Mouse (Mus musculus): ENCODE measurements at regions not wholly inside any gene's neighbourhood (a gene's known extent, or its start where the extent isn't known, plus 50 kb on each side); places are given as distances from the start of the nearest gene placed in this dataset.

- no peak for ATAC-seq (ENCODE audit: insufficient number of reproducible peaks, low FRiP score, low TSS enrichment)
These were observed 150.8 kb upstream of the Kynu start for GRCm38 (mm10) chr2:43404163-43404967.

GRCm38 (mm10) chr2:43437251-43437650, 117.9 kb upstream of the Kynu start:
- no peak for ATAC-seq (ENCODE audit: insufficient number of reproducible peaks, low FRiP score, low TSS enrichment)

GRCm38 (mm10) chr2:43455158-43455873, 99.8 kb upstream of the Kynu start:
- no peak for ATAC-seq (ENCODE audit: insufficient number of reproducible peaks, low FRiP score, low TSS enrichment)

- no peak for ATAC-seq (ENCODE audit: insufficient number of reproducible peaks, low FRiP score, low TSS enrichment)
These were observed 86.0 kb upstream of the Kynu start for GRCm38 (mm10) chr2:43469161-43469560.

- no peak for ATAC-seq (ENCODE audit: insufficient number of reproducible peaks, low FRiP score, low TSS enrichment)
These were observed 85.2 kb upstream of the Kynu start for GRCm38 (mm10) chr2:43469893-43470292.

GRCm38 (mm10) chr2:43478494-43478893, 76.6 kb upstream of the Kynu start:
- ATAC-seq (ENCODE audit: insufficient number of reproducible peaks, low FRiP score, low TSS enrichment), result no peak

GRCm38 (mm10) chr2:43479871-43480270, 75.3 kb upstream of the Kynu start:
- no peak for ATAC-seq (ENCODE audit: insufficient number of reproducible peaks, low FRiP score, low TSS enrichment)

All from cerebellum, adult (tissue).